Mouse (Mus musculus) thymus, postnatal 0 days (tissue): Measurements from ENCODE around the gene Gm21970. TPM values are rescaled to one million over a fixed set of nuclear protein-coding genes. Genes with fewer than 3 reads are reported as not detected.

ENCODE experiments used
- DNase-seq: peaks from one replicate; pipeline ENCODE4 v3.0.0-alpha.2; 2015; ENCODE audit warnings: low spot score
- polyA plus RNA-seq: library from polyadenylated mRNA; unstranded; fragments of >200 nt; fragmentation: Nextera tagmentation; extraction: Ambion mirVana; gene quantifications from 2 replicates; pipeline ENCODE4 v1.2.1, GENCODE M21; 2015

Gene Gm21970
- polyA plus RNA-seq, 1 experiment from 2014 or later, result not detected

GRCm38 (mm10) chr16:91461773-91462181 lies 70.3 kb downstream of the Gm21970 start:
- no peak for DNase-seq

- DNase-seq, result no peak
Measured at GRCm38 (mm10) chr16:91462644-91463043, 71.1 kb downstream of the Gm21970 start.

GRCm38 (mm10) chr16:91463400-91463799 lies 71.9 kb downstream of the Gm21970 start:
- no peak for DNase-seq

- DNase-seq, result no peak
Measured at GRCm38 (mm10) chr16:91463836-91464400, 72.4 kb downstream of the Gm21970 start.

- peak; percentile 95 for DNase-seq
Measured at GRCm38 (mm10) chr16:91464594-91465504, 73.3 kb downstream of the Gm21970 start.

- peak; percentile 23 for DNase-seq
Measured at GRCm38 (mm10) chr16:91465505-91466240, 74.2 kb downstream of the Gm21970 start.

GRCm38 (mm10) chr16:91466566-91466965 lies 75.0 kb downstream of the Gm21970 start:
- peak; percentile 65 for DNase-seq

Other genes starting within 250 kb of the Gm21970 start
- 0.05 TPM in 1 of 2 replicates, not detected in the other for gene Olig2, start 166.3 kb upstream of the Gm21970 start, polyA plus RNA-seq
- 0.13 and 0.16 TPM in 2 replicates for gene Olig1, start 121.9 kb upstream of the Gm21970 start, polyA plus RNA-seq
- 70.7 and 73.4 TPM in 2 replicates for gene Ifnar2, start 18.9 kb upstream of the Gm21970 start, polyA plus RNA-seq
- gene Il10rb, start 14.4 kb downstream of the Gm21970 start, polyA plus RNA-seq, result 42.7 and 44.1 TPM in 2 replicates
- gene Ifnar1, start 93.5 kb downstream of the Gm21970 start, polyA plus RNA-seq, result 30.2 and 40.9 TPM in 2 replicates
- 38.1 and 41.6 TPM in 2 replicates for gene Ifngr2, start 155.4 kb downstream of the Gm21970 start, polyA plus RNA-seq
- 33.9 and 38.5 TPM in 2 replicates for gene Tmem50b, start 206.1 kb downstream of the Gm21970 start, polyA plus RNA-seq
- gene Dnajc28, start 227.3 kb downstream of the Gm21970 start, polyA plus RNA-seq, result 2.3 and 3.3 TPM in 2 replicates